Mouse (Mus musculus) gastrocnemius, adult 2 months (tissue): ENCODE measurements at regions not wholly inside any gene's neighbourhood (a gene's known extent, or its start where the extent isn't known, plus 50 kb on each side); places are given as distances from the start of the nearest gene placed in this dataset.

ENCODE experiments used
- DNase-seq: peaks from one replicate; pipeline ENCODE4 v3.0.0; 2022
- H3K27ac ChIP-seq: fragments of 200-600 bp; 2 replicates; pipeline ENCODE4 v1.8.1; 2022; ENCODE audit warnings: mild to moderate bottlenecking
- H3K4me3 ChIP-seq: fragments of 200-600 bp; 2 replicates; pipeline ENCODE4 v1.8.1; 2022; ENCODE audit warnings: mild to moderate bottlenecking, moderate library complexity
- CTCF ChIP-seq: fragments of 200-600 bp; IDR thresholded peaks from 2 replicates; pipeline ENCODE4 v1.8.1; 2022; ENCODE audit warnings: antibody characterized with exemption, mild to moderate bottlenecking, moderate library complexity
- intact Hi-C: fragments of 180-260 bp; cut with DNase I; formaldehyde crosslinking; loops from one replicate; pipeline ENCODE4 v1.15.1; 2025

DNA sequence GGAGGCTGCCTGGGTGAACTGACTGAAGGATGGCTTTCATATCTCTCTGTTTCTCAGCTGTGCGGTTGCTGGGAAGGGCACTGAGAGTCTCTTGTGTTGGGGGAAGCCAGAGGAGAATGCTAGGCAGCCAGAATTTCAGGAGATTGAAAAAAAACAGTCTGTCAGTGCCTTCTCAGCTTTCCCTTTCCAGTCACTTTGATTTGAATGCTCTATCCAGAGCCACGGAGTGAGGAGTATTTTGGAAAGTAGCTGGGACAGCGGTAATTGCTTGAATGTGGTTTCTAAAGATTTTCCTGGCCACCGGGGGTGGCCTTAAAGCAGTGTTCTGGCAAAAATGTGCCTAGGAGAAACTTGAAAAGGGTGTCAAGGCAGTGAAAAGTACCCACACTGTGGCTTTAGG lies 142.4 kb downstream of the Enc1 start:
- DNase-seq: no peak
- TF ChIP-seq CTCF: no peak
- intact Hi-C loops: no loop called here
- Histone ChIP-seq H3K4me3 (no peak overlapping the region), H3K27ac (no peak overlapping the region)

DNA sequence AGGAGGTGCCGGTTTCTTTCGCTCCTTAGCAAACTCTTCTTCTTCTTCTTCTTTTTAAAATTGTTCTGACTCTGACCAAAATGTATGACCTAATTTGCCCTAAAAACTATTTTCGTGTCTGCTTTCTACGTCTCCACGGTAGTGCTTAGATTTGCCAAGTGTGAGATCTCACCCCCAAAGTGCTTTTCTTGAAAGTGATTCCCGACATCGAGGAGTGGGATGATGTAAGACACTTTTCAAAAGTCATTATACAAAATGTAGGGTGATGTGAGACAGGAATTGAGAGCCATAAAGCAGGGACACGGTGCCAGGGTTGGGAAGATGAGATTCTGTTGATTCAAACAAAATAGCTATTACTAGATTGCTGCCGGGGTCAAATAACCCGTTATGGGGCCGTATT lies 139.5 kb downstream of the Enc1 start:
- TF ChIP-seq CTCF: no peak
- DNase-seq: no peak
- H3K4me3 ChIP-seq: no peak overlapping the region
- intact Hi-C loops: no loop called here
- H3K27ac ChIP-seq: no peak overlapping the region

DNA sequence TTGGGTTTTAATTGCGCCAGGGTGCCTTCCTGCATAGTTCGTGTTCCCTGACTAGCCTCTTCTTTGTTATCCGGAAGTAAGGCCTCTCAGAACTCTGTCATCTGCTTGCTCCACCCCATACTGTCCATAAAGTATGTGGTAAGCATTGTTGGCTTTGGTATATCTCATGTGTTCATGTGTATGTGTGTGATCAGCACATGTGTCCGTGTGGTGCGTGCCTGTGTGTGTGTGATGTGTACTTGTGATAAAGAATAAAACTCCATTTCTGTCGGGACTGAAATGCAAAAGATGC lies 135.3 kb downstream of the Enc1 start:
- DNase-seq: no peak
- no peak for TF ChIP-seq CTCF
- intact Hi-C loops: no loop called here
- Histone ChIP-seq H3K4me3 (no peak overlapping the region), H3K27ac (no peak overlapping the region)

DNA sequence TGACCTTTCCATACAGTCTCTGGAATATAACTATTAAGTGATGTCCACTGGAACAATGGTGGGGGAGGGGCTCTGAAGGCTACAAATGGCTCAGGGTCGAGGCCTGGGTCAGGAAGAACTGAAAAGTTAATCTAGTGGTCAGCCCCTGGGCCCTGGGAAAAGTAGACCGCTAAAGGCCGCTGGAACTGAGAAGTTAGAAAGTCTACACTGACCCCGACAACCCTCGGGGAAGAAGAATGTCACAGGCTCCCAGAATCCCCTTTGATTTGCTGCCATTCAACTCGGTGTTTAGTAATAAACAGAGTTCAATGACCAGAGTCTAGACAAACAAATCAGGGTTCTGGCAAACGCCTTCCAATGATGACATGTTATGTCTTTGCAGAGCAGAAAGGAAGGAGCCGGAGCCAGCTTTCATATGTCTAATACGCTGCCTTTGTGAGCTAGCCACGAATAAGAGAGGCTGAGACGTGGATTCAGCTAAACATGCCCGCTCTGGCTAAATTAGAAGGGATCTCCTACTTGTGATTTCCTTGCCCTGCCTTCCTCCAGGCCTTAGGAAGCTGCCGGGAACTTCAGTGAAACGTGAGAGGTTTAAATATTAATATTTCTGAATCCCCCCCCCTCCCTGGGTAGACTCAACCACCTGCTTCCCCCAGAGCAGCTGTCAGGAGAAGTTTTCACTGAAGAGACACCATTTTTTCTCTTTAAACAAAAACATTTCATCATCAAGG lies 134.8 kb downstream of the Enc1 start:
- intact Hi-C loops: no loop called here
- Histone ChIP-seq H3K4me3 (no peak overlapping the region), H3K27ac (no peak overlapping the region)
- TF ChIP-seq CTCF: no peak
- no peak for DNase-seq

DNA sequence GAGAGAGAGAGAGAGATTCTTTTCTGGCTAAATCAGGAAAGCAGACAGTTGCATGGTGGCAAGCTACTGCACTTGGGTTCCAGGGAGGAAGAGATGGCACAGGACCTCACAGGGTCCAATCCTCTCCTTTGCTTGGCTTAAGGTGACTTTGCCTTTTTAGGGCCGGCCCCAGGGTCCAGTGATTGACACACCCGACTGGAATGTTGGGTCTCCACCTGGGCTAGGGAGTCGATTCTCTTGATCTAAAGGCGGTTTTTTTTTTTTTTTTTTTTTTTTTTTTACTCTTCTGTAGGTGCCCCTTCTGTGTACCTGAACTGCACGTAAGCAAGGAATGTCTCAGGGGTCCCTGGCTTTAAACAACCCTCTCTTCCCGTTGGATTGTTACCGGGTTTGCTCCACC lies 131.4 kb downstream of the Enc1 start:
- no peak for DNase-seq
- intact Hi-C loops: no loop called here
- no peak overlapping the region for H3K27ac ChIP-seq
- TF ChIP-seq CTCF: no peak
- no peak overlapping the region for H3K4me3 ChIP-seq

DNA sequence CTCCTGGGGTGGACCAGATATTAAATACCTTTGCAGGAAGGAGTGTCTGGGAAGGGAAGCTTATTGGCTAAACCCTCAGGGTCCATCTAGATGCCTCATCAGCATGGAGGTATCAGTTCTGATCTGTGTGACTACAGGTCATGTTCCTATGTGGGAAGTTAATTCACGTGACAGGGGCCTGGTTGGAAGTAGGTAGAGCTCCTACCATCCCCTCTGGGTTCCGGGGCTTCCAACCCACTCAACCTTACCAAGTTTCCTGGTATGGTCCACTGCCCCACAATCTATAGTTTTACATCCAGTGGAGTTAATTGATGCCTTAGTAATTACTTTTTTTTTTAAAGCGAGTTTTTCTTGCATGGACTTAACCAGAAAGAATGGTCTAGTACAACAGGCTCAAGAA lies 130.3 kb downstream of the Enc1 start:
- no peak for TF ChIP-seq CTCF
- intact Hi-C loops: no loop called here
- no peak overlapping the region for H3K4me3 ChIP-seq
- no peak for DNase-seq
- no peak overlapping the region for H3K27ac ChIP-seq

DNA sequence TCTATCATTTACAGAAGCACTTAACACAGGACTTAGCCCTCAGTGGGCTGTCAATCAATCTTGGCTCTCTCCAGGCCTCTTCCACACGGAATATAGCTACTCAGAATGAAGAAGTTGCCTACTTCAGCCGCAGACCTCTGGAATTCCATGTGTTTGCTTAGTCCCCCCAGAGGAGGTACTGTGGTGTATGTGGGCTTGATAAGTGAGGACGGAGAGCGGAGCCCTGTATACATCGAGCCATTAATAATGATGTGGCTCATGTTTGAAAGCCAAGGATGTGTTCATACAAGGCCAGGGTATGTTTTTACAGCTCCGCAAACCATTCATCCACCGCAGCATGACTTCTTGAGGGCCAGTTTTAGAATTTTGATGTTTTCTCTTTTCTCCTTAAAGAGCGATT lies 125.8 kb downstream of the Enc1 start:
- intact Hi-C loops: no loop called here
- H3K27ac ChIP-seq: no peak overlapping the region
- H3K4me3 ChIP-seq: no peak overlapping the region
- TF ChIP-seq CTCF: no peak
- DNase-seq: no peak

DNA sequence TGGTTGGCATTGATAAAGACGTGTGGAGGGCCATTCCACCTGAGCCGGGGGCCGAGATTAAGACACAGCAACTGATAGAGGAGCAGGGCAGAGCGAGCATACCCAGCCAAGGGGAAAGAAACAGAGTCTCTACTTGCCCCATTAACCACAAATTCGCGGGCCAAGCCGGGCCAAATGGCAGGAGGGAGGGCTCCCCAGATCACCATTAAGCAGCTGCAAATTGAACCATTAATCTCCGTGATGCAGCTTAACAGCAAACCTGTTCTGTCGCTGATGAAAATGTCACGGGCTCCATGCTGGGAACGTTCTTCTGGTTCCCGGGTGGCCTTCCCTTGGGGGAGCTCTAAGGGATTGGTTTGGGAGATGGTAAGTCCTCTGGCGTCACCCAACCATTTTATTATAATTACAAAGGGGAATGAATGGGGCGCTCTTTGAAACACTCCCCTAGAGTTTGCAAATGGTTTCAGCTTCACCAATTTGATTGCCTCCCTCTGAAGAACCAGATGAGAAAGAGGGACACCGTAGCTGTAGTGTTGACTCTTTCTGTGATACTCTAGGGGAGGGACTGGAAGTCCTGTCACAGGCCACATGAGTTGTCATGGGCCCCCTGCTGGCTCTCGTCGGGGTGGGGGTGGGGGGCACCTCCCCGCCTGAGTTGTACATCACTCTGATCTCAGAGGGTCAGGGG lies 124.8 kb downstream of the Enc1 start:
- intact Hi-C loops: no loop called here
- no peak overlapping the region for H3K27ac ChIP-seq
- DNase-seq: no peak
- no peak overlapping the region for H3K4me3 ChIP-seq
- TF ChIP-seq CTCF: no peak

DNA sequence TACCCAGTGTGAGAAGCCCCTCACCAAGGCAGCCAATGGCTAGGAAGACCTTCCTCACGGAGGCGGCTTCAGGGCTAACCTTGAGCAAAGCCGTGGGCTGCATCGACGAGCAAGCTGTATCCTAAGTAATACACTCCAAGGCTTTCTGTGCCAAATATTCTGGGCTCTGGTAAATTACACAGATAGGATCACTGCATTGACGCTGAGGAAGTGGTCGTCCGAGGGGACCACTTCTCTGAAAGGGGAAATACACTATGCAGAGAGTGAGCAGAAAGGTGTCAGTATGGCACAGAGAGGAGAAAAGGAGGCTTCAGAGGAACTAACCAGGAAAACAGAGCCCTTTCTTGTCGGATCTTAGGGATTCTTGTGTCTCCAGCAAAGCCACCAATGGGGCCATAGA lies 124.1 kb downstream of the Enc1 start:
- no peak overlapping the region for H3K4me3 ChIP-seq
- intact Hi-C loops: no loop called here
- no peak for DNase-seq
- TF ChIP-seq CTCF: no peak
- H3K27ac ChIP-seq: no peak overlapping the region

DNA sequence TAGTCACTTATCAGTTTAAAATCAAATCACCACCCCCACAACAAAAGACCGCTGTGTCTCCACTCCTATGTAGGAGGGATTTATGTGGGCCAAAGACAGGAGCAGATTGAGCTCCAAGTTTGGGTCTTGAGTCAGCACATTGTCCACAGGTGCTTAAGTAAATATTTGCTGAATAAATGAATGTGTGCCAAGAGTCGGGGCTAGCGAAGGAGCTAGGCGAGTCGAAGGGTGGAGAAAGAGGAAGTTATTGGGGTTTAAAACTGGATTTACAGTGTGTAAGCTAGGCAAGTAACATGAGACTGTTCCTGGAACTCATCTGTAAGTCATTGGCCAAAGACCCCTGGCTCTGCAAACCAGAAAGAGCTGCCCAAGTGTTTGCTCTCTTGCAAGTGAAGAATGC lies 122.9 kb downstream of the Enc1 start:
- intact Hi-C loops: no loop called here

DNA sequence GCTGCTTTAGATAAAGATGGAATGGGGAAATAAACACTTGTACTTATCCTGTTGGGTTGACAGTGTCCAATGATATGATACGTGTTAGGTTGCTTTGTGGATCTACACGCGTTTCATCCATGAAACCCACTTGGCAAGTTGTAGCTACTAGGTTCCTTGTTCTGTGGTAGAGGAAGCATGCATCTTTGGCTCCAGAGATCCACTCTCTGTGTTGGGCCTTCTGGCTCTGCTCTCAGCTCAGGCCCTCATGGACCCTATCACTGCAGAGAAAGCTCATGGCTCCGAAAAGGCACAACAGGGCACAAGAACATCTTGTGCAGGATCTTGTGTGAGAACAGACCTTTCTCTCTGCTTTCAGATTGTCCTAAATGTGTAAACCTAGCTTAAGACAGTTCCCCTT lies 122.3 kb downstream of the Enc1 start:
- TF ChIP-seq CTCF: no peak
- Histone ChIP-seq H3K4me3 (no peak overlapping the region), H3K27ac (no peak overlapping the region)
- intact Hi-C loops: no loop called here
- no peak for DNase-seq

More for the DNA sequence above, 122.9 kb downstream of the Enc1 start:
- Histone ChIP-seq H3K27ac (no peak overlapping the region), H3K4me3 (no peak overlapping the region)
- no peak for TF ChIP-seq CTCF
- DNase-seq: no peak

DNA sequence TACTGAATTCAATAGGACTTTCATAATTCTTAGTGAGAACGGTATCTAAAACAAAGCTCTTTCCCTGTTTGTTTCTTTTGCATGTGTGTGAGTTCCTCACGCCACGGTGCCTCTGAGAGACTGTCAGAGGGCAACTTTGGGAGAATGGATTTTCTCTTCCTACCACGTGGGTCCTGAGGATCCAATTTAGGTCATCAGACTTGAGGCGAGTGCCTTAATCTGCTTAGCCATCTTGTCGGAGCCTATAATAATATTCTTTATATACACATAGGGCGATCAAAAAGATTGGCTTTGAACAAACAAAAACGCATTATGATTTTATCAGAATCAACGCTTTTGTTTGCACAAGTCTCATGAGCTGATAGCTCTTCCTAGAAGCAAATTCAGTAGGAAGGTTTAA lies 119.6 kb downstream of the Enc1 start:
- H3K4me3 ChIP-seq: no peak overlapping the region
- no peak for TF ChIP-seq CTCF
- no peak for DNase-seq
- H3K27ac ChIP-seq: no peak overlapping the region
- intact Hi-C loops: no loop called here

DNA sequence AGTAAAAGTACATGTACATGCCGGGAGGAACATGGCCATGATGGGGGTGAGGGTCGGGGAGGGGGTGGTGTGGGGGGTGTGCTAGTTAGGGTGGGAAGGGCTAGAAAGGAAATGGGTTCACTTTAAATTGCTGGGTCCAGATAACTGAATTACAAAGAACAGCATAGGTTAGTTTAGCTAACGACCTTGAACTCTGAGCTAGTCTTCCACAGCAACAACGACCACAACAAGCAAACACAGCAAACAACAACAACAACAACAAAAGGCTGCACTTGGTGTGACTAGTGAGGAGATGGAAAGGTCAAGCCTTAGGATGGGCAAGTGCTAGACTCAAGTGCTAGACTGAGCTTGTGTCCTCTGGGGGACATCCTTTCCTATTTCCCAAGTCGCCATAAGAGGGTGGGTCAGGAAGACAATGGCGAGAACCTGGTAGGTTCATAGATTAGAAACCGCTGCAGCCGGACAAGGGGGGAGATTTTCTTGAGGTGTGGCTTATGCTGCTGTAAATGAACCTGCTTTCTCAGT lies 117.9 kb downstream of the Enc1 start:
- no peak overlapping the region for H3K27ac ChIP-seq
- no peak for TF ChIP-seq CTCF
- DNase-seq: no peak
- intact Hi-C loops: no loop called here
- no peak overlapping the region for H3K4me3 ChIP-seq

DNA sequence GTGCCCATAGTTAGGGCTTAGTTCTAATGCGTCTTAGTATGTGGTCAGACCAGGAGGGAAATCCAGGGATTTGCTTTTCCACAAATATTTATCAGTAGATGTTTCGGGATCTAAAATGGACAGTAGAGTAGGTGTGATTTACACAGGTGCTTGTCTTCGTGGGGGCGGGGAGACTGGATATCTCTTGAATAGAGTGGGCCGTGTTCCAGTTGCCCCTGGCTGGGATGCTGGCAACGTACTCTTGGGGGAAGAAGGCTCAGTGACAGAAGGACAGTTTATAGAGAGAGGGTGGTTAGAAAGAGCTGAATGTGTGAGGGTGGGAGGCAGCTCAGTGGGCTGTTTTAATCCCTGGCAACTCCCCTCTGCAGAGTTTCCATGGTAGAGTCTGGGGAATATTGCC lies 117.4 kb downstream of the Enc1 start:
- no peak for DNase-seq
- intact Hi-C loops: no loop called here
- TF ChIP-seq CTCF: no peak
- H3K4me3 ChIP-seq: no peak overlapping the region
- H3K27ac ChIP-seq: no peak overlapping the region
